Mouse (Mus musculus) thymus, adult 2 months (tissue): ENCODE data around the gene Max.

ENCODE experiments used
- CTCF ChIP-seq: fragments of 200-500 bp; IDR thresholded peaks from 2 replicates; pipeline ENCODE4 v1.5.1; 2012; ENCODE audit warnings: mild to moderate bottlenecking, control low read depth, low read length, moderate library complexity, borderline replicate concordance; ENCODE audit not compliant: control insufficient read depth, poor library complexity, insufficient read depth; ENCODE audit errors: extremely low read depth
- POLR2A ChIP-seq: fragments of 200-500 bp; IDR thresholded peaks from 2 replicates; pipeline ENCODE4 v1.6.1; 2012; ENCODE audit warnings: mild to moderate bottlenecking, low read length, control low read depth, moderate library complexity; ENCODE audit not compliant: control insufficient read depth, poor library complexity, insufficient read depth; ENCODE audit errors: extremely low read depth

GRCm38 (mm10) chr12:76948781-76949180 is 13.2 kb downstream of the Max start:
- TF ChIP-seq CTCF (no peak), POLR2A (no peak)
